Mouse (Mus musculus): ENCODE measurements around the gene Chrng.

Gene Chrng

DNA sequence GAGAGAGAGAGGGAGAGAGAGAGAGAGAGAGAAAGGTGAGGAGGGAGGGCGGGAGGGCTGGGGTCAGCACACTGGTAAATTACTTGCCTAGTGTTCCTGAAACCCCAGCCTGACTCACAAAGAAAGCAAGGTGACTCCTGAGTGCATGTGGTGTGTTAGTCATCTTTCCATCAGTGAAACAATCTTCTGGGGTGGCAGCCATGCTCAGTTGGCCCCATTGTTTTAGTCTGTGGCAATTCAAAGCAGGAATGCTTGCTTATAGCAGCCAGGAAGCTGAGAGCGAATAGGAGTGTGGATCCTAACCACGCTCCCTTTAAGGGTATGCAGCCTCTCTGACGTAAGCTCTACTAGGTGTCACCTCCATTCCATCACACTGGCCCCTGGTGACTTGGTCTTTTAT lies 50.7 kb downstream of the Chrng start:
- DNase-seq = no peak

DNA sequence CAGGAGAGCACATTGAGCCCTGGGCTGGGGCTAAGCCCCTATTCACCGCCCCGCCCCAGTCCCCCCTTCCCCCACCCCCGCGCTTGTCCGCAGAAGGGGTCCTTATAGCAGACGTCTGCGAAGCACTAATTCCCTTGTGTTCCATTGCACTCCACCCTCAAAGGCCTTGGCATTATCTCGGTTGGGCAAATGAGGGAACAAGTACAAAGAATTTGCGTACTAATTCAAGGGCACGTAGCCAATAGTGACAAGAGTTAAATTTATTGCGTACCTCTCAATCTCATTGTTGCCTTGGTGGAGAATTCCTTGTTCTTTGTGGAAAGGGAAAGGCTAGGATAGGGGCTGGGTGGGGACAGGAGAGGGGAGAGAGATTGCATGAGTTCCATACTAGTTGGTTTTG lies 53.2 kb downstream of the Chrng start:
- DNase-seq = no peak

DNA sequence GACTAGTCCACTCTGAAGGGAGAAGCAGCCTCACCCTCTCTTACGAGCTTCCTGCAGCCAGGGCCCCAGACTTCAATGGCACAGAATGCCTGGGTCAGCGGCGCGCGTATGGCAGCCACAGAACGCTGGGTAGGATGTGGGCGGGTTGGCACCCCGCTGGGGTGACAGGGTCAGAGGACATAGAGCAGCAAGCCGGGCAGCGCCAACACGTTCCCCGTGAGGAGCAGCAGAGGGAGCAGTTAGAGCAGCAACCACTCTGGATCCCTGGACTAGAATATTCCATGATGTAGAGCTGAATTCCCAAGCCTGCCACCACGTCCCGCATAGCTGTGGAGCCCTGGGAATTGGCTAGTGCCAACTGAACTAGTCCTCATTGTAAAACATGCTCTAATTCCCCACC lies 54.0 kb downstream of the Chrng start:
- peak; percentile 49 to 50 for DNase-seq

DNA sequence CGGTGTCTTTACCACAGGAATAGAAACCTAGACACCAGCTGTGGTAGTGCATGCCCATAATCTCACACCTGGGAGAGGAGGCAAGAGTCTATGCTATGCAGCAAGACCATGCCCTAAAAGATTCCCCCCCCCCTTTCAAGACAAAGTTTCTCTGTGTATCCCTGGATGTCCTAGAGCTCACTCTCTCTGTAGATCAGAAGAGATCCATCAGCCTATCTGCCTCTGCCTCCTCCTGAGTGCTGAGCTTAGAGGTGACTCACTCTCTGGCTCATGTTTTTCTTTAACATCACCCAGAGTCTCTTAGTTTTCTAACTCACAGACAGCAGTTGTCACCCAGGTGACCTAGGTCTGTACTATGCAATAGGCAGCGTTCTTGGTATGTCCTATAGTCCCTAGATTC lies 54.9 kb downstream of the Chrng start:
- DNase-seq = no peak

Measured in cerebellum, postnatal 10 days (tissue).